Mouse (Mus musculus) hindlimb bud, embryonic 11.5 days (tissue): ENCODE data around the gene Slc25a5.

Source experiments
- DNase-seq: peaks from one replicate; pipeline ENCODE4 v3.0.0-alpha.2; 2012; ENCODE audit warnings: low read depth, low spot score; ENCODE audit errors: extremely low spot score

The Slc25a5 gene

GRCm38 (mm10) chrX:36833397-36834084, 38.1 kb downstream of the Slc25a5 start:
- DNase-seq, result no peak

- DNase-seq, result no peak
Measured at GRCm38 (mm10) chrX:36837069-36837676, 41.7 kb downstream of the Slc25a5 start.

GRCm38 (mm10) chrX:36839391-36839790, 43.9 kb downstream of the Slc25a5 start:
- no peak for DNase-seq

- no peak for DNase-seq
Measured at GRCm38 (mm10) chrX:36841698-36842097, 46.2 kb downstream of the Slc25a5 start.

- DNase-seq, result no peak
Measured at GRCm38 (mm10) chrX:36843346-36843990, 48.0 kb downstream of the Slc25a5 start.

GRCm38 (mm10) chrX:36847152-36847551, 51.7 kb downstream of the Slc25a5 start:
- no peak for DNase-seq
